Mouse (Mus musculus) limb, embryonic 14.5 days (tissue): ENCODE results near the gene Fgf7. TPM values are rescaled to one million over a fixed set of nuclear protein-coding genes. Genes with fewer than 3 reads are reported as not detected.

Experiments
- ATAC-seq: fragments of 200-750 bp; cut with Nextera tagmentation; 2 replicates; pipeline ENCODE4 v1.8.0; 2017; ENCODE audit warnings: low read depth, moderate number of reproducible peaks, moderate TSS enrichment; ENCODE audit not compliant: low FRiP score
- DNase-seq: peaks from one replicate; pipeline ENCODE4 v3.0.0-alpha.2; 2015; ENCODE audit warnings: low spot score
- H3K27ac ChIP-seq: fragments of 300-500 bp; sonication (generic); replicated peaks from 2 replicates; pipeline ENCODE4 v1.5.1; 2014; ENCODE audit warnings: low read depth, mild to moderate bottlenecking, low read length, moderate library complexity, mixed read lengths
- H3K27me3 ChIP-seq: fragments of 300-500 bp; sonication (generic); 2 replicates; pipeline ENCODE4 v1.6.1; 2014; ENCODE audit warnings: low read length, mixed read lengths; ENCODE audit not compliant: control insufficient read depth, insufficient read depth
- H3K36me3 ChIP-seq: fragments of 300-500 bp; sonication (generic); 2 replicates; pipeline ENCODE4 v1.6.1; 2014; ENCODE audit warnings: mild to moderate bottlenecking, low read length, moderate library complexity, mixed read lengths; ENCODE audit not compliant: control insufficient read depth, insufficient read depth
- H3K4me1 ChIP-seq: fragments of 300-500 bp; sonication (generic); 2 replicates; pipeline ENCODE4 v1.6.1; 2014; ENCODE audit warnings: antibody characterized with exemption, low read length, mixed read lengths; ENCODE audit not compliant: control insufficient read depth, insufficient read depth
- H3K4me2 ChIP-seq: fragments of 300-500 bp; sonication (generic); replicated peaks from 2 replicates; pipeline ENCODE4 v1.6.1; 2014; ENCODE audit warnings: low read depth, mild to moderate bottlenecking, low read length, moderate library complexity; ENCODE audit not compliant: severe bottlenecking
- H3K4me3 ChIP-seq: fragments of 300-500 bp; sonication (generic); replicated peaks from 2 replicates; pipeline ENCODE4 v1.5.1; 2014; ENCODE audit warnings: low read length
- H3K9ac ChIP-seq: fragments of 300-500 bp; sonication (generic); 2 replicates; pipeline ENCODE4 v1.6.1; 2014; ENCODE audit warnings: mild to moderate bottlenecking, low read depth, low read length, moderate library complexity; ENCODE audit not compliant: severe bottlenecking
- H3K9me3 ChIP-seq: fragments of 300-500 bp; sonication (generic); 2 replicates; pipeline ENCODE4 v1.6.1; 2016; ENCODE audit warnings: low read length; ENCODE audit not compliant: control insufficient read depth
- POLR2A ChIP-seq: fragments of 200-500 bp; IDR thresholded peaks from 2 replicates; pipeline ENCODE4 v1.8.0; 2012; ENCODE audit warnings: inconsistent platforms, mild to moderate bottlenecking, moderate library complexity, borderline replicate concordance; ENCODE audit not compliant: insufficient read depth, insufficient read length; ENCODE audit errors: extremely low read depth
- WGBS: fragments of 180-500 bp; shearing (Covaris S2); extraction: QIAGEN DNeasy Blood & Tissue Kit; methylation state at CpG from one replicate; pipeline ENCODE4 v1.1.7; 2014; 5-methylcytosine and 5-hydroxymethylcytosine counted together
- polyA plus RNA-seq, 2 experiments: library from polyadenylated mRNA; depleted of rRNA in 1 of 2; stranded (reverse) in 1 of 2; unstranded in 1 of 2; fragments of >200 nt; fragmentation: Nextera tagmentation in 1 of 2; extraction: Ambion mirVana in 1 of 2; gene quantifications; 2 replicates each; pipeline versions ENCODE4 v1.2.1 to v1.2.3; 2012 to 2014

Fgf7 gene
- polyA plus RNA-seq, 2 experiments, result 13.2 to 15.7 TPM

GRCm38 (mm10) chr2:126042674-126043073 is 8.2 kb downstream of the Fgf7 start:
- Histone ChIP-seq H3K9ac (no peak overlapping the region), H3K4me3 (no peak overlapping the region), H3K27me3 (no peaks in the 10 kb centered on the region), H3K4me2 (no peak overlapping the region), H3K36me3 (no peaks in the 10 kb centered on the region), H3K27ac (0 out of 2 replicates have a peak overlapping the region, but pooled peaks have one; percentile 19), H3K9me3 (no peaks in the 10 kb centered on the region), H3K4me1 (0 out of 2 replicates have a peak, but pooled peaks cover 5% of the 10 kb centered on the region)
- TF ChIP-seq POLR2A, result no peak
- ATAC-seq (no peak), DNase-seq (no peak)
- 67% methylated on average over 3 of the region's 3 CpGs for WGBS

GRCm38 (mm10) chr2:126045621-126046020 is 11.2 kb downstream of the Fgf7 start:
- no peak for TF ChIP-seq POLR2A
- no peaks in the 10 kb centered on the region for H3K9me3 ChIP-seq
- no peak for ATAC-seq
- DNase-seq, result no peak
- H3K9ac ChIP-seq, result no peak overlapping the region
- H3K4me3 ChIP-seq, result no peak overlapping the region
- 0 out of 2 replicates have a peak, but pooled peaks cover 5% of the 10 kb centered on the region for H3K4me1 ChIP-seq
- no peak overlapping the region for H3K27ac ChIP-seq
- H3K36me3 ChIP-seq, result no peaks in the 10 kb centered on the region
- 75% methylated on average over 5 of the region's 5 CpGs for WGBS
- H3K4me2 ChIP-seq, result no peak overlapping the region
- H3K27me3 ChIP-seq, result no peaks in the 10 kb centered on the region

- Histone ChIP-seq H3K36me3 (no peaks in the 10 kb centered on the region), H3K4me2 (no peak overlapping the region), H3K4me1 (no peaks in the 10 kb centered on the region), H3K9me3 (no peaks in the 10 kb centered on the region), H3K9ac (no peak overlapping the region), H3K27me3 (no peaks in the 10 kb centered on the region), H3K27ac (no peak overlapping the region), H3K4me3 (no peak overlapping the region)
- WGBS, result 24% methylated on average over 6 of the region's 6 CpGs
- TF ChIP-seq POLR2A, result no peak
- no peak for DNase-seq
- ATAC-seq, result 0 out of 2 replicates have a peak, but pooled peaks have one; percentile 30
These were observed 18.5 kb downstream of the Fgf7 start for GRCm38 (mm10) chr2:126052749-126053557.

GRCm38 (mm10) chr2:126053657-126054056 is 19.2 kb downstream of the Fgf7 start:
- no peaks in the 10 kb centered on the region for H3K9me3 ChIP-seq
- ATAC-seq, result peak; percentile 63
- H3K36me3 ChIP-seq, result no peaks in the 10 kb centered on the region
- 68% methylated on average over 5 of the region's 5 CpGs for WGBS
- DNase-seq, result no peak
- no peak overlapping the region for H3K9ac ChIP-seq
- no peak for TF ChIP-seq POLR2A
- H3K4me2 ChIP-seq, result no peak overlapping the region
- no peak overlapping the region for H3K4me3 ChIP-seq
- H3K4me1 ChIP-seq, result no peaks in the 10 kb centered on the region
- no peaks in the 10 kb centered on the region for H3K27me3 ChIP-seq
- H3K27ac ChIP-seq, result no peak overlapping the region

- Histone ChIP-seq H3K36me3 (no peaks in the 10 kb centered on the region), H3K27me3 (no peaks in the 10 kb centered on the region), H3K4me2 (no peak overlapping the region), H3K27ac (no peak overlapping the region), H3K4me1 (peaks cover 15% of the 10 kb centered on the region), H3K9ac (no peak overlapping the region), H3K9me3 (no peaks in the 10 kb centered on the region), H3K4me3 (no peak overlapping the region)
- DNase-seq (no peak), ATAC-seq (no peak)
- WGBS, result 46% methylated on average over 4 of the region's 4 CpGs
- no peak for TF ChIP-seq POLR2A
These were observed 26.1 kb downstream of the Fgf7 start for GRCm38 (mm10) chr2:126060595-126060994.
